26 mouse cellular contexts compared by ENCODE assay signal in genomic region chr2:167947251-167947650, GRCm38 (mm10). TPM values are rescaled to one million over a fixed set of nuclear protein-coding genes. Genes with fewer than 3 reads are reported as not detected.
A peak's percentile ranks its signal among the peaks of the same experiment; 100 is the strongest.
DNase-seq lines count a peak whose midpoint lies in the region; ATAC-seq and TF ChIP-seq lines count a peak whose summit lies in the region.
"Had no signal": no experiment of that assay in that cellular context is flagged by ENCODE, and none has a peak within 500 bp of the region (broad histone marks: within the 10 kb centered on the region; RNA-seq: fewer than 3 reads in every experiment).

No protein-coding gene starts in this region.

- no peak overlapping the region for H3K4me3 ChIP-seq in lung, embryonic 15.5 days
- H3K4me3 ChIP-seq in liver, embryonic 14.5 days (ENCODE audit: insufficient read depth in 1 of 2, low read depth in 2 of 2, low read length in 2 of 2): no peak overlapping the region
- no peak overlapping the region for H3K4me3 ChIP-seq in stomach, embryonic 14.5 days (ENCODE audit: low read depth, low read length)
- H3K4me3 ChIP-seq: erythroblast, embryonic 14.5 days; forebrain, embryonic 12.5 days; heart, embryonic 12.5 days; hindbrain, embryonic 10.5 days; limb, embryonic 15.5 days; neural tube, embryonic 15.5 days had no signal

- TF ChIP-seq CTCF in liver, embryonic 14.5 days (IDR thresholded peaks at IDR 0.05; ENCODE audit: low read depth): no peak

- H3K9ac ChIP-seq in lung, embryonic 15.5 days: no peak overlapping the region
- H3K9ac ChIP-seq in liver, embryonic 14.5 days (replicated peaks): no peak overlapping the region; the same call in 1 of the 2 replicates
- H3K9ac ChIP-seq in stomach, embryonic 14.5 days (replicated peaks; ENCODE audit: low read depth, low read length): no peak overlapping the region
- H3K9ac ChIP-seq: forebrain, embryonic 12.5 days; heart, embryonic 12.5 days; limb, embryonic 15.5 days; neural tube, embryonic 15.5 days had no signal

- H3K27me3 ChIP-seq in lung, embryonic 15.5 days: no peaks in the 10 kb centered on the region
- H3K27me3 ChIP-seq in liver, embryonic 14.5 days (ENCODE audit: control insufficient read depth, insufficient read depth, low read length): no peaks in the 10 kb centered on the region
- H3K27me3 ChIP-seq in stomach, embryonic 14.5 days (ENCODE audit: control insufficient read depth, insufficient read depth, low read length): no peaks in the 10 kb centered on the region
- H3K27me3 ChIP-seq: forebrain, embryonic 12.5 days; heart, embryonic 12.5 days; limb, embryonic 15.5 days; neural tube, embryonic 15.5 days had no signal

- H3K9me3 ChIP-seq in lung, embryonic 15.5 days: no peaks in the 10 kb centered on the region
- no peaks in the 10 kb centered on the region for H3K9me3 ChIP-seq in liver, embryonic 14.5 days (ENCODE audit: control insufficient read depth, low read length)
- H3K9me3 ChIP-seq in stomach, embryonic 14.5 days (ENCODE audit: control insufficient read depth, low read depth, low read length): no peaks in the 10 kb centered on the region
- H3K9me3 ChIP-seq: forebrain, embryonic 12.5 days; heart, embryonic 12.5 days; hindbrain, embryonic 10.5 days; limb, embryonic 15.5 days; neural tube, embryonic 15.5 days had no signal

- H3K27ac ChIP-seq in lung, embryonic 15.5 days: peak overlapping the region; percentile 80
- no peak overlapping the region for H3K27ac ChIP-seq in liver, embryonic 14.5 days
- H3K27ac ChIP-seq in stomach, embryonic 14.5 days (ENCODE audit: low read length): no peak overlapping the region
- H3K27ac ChIP-seq: forebrain, embryonic 12.5 days; hindbrain, embryonic 10.5 days; kidney, postnatal 0 days; limb, embryonic 15.5 days; neural tube, embryonic 15.5 days had no signal

- ATAC-seq in lung, embryonic 15.5 days (ENCODE audit: borderline replicate concordance, extremely low read depth, low FRiP score, low TSS enrichment): no peak
- ATAC-seq in liver, embryonic 14.5 days (ENCODE audit: insufficient read depth): peak; percentile 30
- ATAC-seq in stomach, embryonic 14.5 days (ENCODE audit: insufficient number of reproducible peaks, insufficient read depth, low FRiP score, low read depth): peak; percentile 62
- ATAC-seq: hindbrain, embryonic 16.5 days had no signal

- H3K36me3 ChIP-seq in lung, embryonic 15.5 days: no peaks in the 10 kb centered on the region
- no peaks in the 10 kb centered on the region for H3K36me3 ChIP-seq in liver, embryonic 14.5 days (replicated peaks; ENCODE audit: control insufficient read depth, insufficient read depth, low read depth)
- H3K36me3 ChIP-seq in stomach, embryonic 14.5 days (ENCODE audit: control insufficient read depth, insufficient read depth, low read length): no peaks in the 10 kb centered on the region; the same call in 1 of the 2 replicates
- H3K36me3 ChIP-seq: forebrain, embryonic 12.5 days; heart, embryonic 12.5 days; hindbrain, embryonic 10.5 days; limb, embryonic 15.5 days; neural tube, embryonic 15.5 days had no signal

- DNase-seq in lung, postnatal 14 days: no peak
- DNase-seq in induced T-regulatory cell, adult 2 months (ENCODE audit: low read depth): peak; percentile 22
- no peak for DNase-seq in liver, embryonic 14.5 days (ENCODE audit: low read depth in 3 of 3, low spot score in 3 of 3)
- no peak for DNase-seq in adipocyte (ENCODE audit: low spot score)
- no peak for DNase-seq in natural killer cell, adult 2 months (ENCODE audit: low spot score in 2 of 2)
- no peak for DNase-seq in ovary, postnatal 36 days (ENCODE audit: low spot score)
- DNase-seq: cerebellum, adult 11 months; cerebellum, postnatal 10 days; gastrocnemius, postnatal 25 days; heart, adult 18-20 months; heart, postnatal 10 days; kidney, adult 2 months; layer of hippocampus, adult 9-11 months; left cerebral cortex, postnatal 4 days; right cerebral cortex, postnatal 14 days; thymus, postnatal 25 days had no signal

- peaks cover 75% of the 10 kb centered on the region for H3K4me1 ChIP-seq in lung, embryonic 15.5 days
- peaks cover 2 to 61% of the 10 kb centered on the region in 2 experiments; a peak in 3 of 4 replicates for H3K4me1 ChIP-seq in liver, embryonic 14.5 days (replicated peaks; ENCODE audit: control insufficient read depth in 2 of 2, insufficient read depth in 2 of 2, low read length in 1 of 2)
- H3K4me1 ChIP-seq in stomach, embryonic 14.5 days (ENCODE audit: control insufficient read depth, insufficient read depth, low read length): peaks cover 27% of the 10 kb centered on the region

- peak; percentile 55; the same call in 1 of the 2 replicates for TF ChIP-seq EP300 in liver, embryonic 14.5 days (IDR thresholded peaks at IDR 0.05; ENCODE audit: low read depth)

- WGBS in lung, embryonic 15.5 days: 60% methylated on average over 3 of the region's 3 CpGs
- 31% methylated on average over 3 of the region's 3 CpGs for WGBS in liver, embryonic 14.5 days (ENCODE audit: insufficient replicate concordance)
- 65% methylated on average over 3 of the region's 3 CpGs for WGBS in stomach, embryonic 14.5 days

- H3K4me2 ChIP-seq in lung, embryonic 15.5 days: no peak overlapping the region
- H3K4me2 ChIP-seq in liver, embryonic 14.5 days (ENCODE audit: low read depth): no peak overlapping the region
- no peak overlapping the region for H3K4me2 ChIP-seq in stomach, embryonic 14.5 days (replicated peaks; ENCODE audit: low read depth, low read length)
- H3K4me2 ChIP-seq: forebrain, embryonic 12.5 days; heart, embryonic 12.5 days; limb, embryonic 15.5 days; neural tube, embryonic 15.5 days had no signal

RNA-seq across cellular contexts. Expression of gene Ptpn1, which starts 15.4 kb away (rescaled TPM):
- polyA plus RNA-seq in lung, embryonic 15.5 days (2015; fragmentation: Nextera tagmentation; extraction: Ambion mirVana): 65.8 and 74.4 TPM in 2 replicates
- 8.6 and 10.0 TPM in 2 replicates for polyA plus RNA-seq in liver, embryonic 14.5 days (2012; rRNA removed)
- polyA plus RNA-seq in liver, embryonic 14.5 days (2014; fragmentation: Nextera tagmentation; extraction: Ambion mirVana): 24.3 and 26.3 TPM in 2 replicates
- 41.0 and 42.7 TPM in 2 replicates for polyA plus RNA-seq in stomach, embryonic 14.5 days (2014; fragmentation: Nextera tagmentation; extraction: Ambion mirVana)
